Mouse (Mus musculus) spleen, embryonic (tissue): ENCODE data around the gene Hpf1.

Source experiments
- CTCF ChIA-PET: fragments of 350-600 bp; sonication (Branson Sonifier 250); formaldehyde crosslinking; loops from one replicate; lab custom pipeline; 2022; lab: Charles Lee

The Hpf1 gene

GRCm38 (mm10) chr8:60891757-60892156 is 1.5 kb downstream of the Hpf1 start:
- CTCF ChIA-PET = no interaction called here

GRCm38 (mm10) chr8:60895878-60896277 is 5.7 kb downstream of the Hpf1 start:
- CTCF ChIA-PET = no interaction called here

- CTCF ChIA-PET = no interaction called here
These were observed 9.9 kb downstream of the Hpf1 start for GRCm38 (mm10) chr8:60900147-60900546.

DNA sequence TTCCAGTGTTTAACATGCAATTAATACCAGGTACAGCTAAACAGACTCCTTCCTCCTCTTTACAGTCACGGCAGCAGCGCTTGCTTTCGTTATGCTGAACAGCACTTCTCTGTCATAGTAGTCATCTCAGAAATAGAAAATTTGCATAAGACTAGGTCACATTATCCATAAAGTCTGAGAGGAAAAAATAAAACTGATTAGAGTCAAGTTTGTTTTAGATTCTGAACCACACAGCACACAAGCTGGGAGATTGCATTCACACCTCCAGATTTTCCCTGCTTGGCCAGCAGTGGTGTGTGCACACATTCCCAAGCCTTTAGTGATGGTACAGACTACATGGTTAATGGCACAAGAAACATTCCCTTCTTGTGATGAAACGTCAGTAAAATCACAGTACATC is 21.9 kb downstream of the Hpf1 start:
- CTCF ChIA-PET = no interaction called here

GRCm38 (mm10) chr8:60912554-60912953 is 22.3 kb downstream of the Hpf1 start:
- CTCF ChIA-PET = interaction anchor here (0.7 kb wide), 1 partner anchor 57 kb away, joined by 3 read pairs; no protein-coding TSS in a partner anchor

- CTCF ChIA-PET = no interaction called here
These were observed 28.9 kb downstream of the Hpf1 start for GRCm38 (mm10) chr8:60919069-60919468.

GRCm38 (mm10) chr8:60920176-60920575 is 30.0 kb downstream of the Hpf1 start:
- CTCF ChIA-PET = no interaction called here

DNA sequence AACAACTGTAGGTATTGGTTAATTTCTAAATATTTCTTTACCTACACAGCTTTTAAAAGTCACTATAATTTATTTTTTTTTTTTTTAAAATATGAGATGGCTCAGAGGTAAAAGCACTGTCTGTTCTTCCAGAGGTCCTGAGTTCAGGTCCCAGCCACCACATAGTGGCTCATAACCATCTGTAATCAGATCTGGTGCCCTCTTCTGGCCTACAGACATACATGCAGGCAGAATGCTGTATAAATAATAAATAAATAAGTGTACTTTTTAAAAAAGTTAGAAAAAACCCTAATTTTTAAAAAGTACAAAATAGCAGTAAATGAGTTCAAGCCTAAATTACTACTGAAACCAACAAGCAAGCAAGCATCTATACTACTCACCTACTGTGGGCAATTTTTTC is 43.4 kb downstream of the Hpf1 start:
- CTCF ChIA-PET = no interaction called here

GRCm38 (mm10) chr8:60938717-60939424 is 48.7 kb downstream of the Hpf1 start:
- CTCF ChIA-PET = no interaction called here

DNA sequence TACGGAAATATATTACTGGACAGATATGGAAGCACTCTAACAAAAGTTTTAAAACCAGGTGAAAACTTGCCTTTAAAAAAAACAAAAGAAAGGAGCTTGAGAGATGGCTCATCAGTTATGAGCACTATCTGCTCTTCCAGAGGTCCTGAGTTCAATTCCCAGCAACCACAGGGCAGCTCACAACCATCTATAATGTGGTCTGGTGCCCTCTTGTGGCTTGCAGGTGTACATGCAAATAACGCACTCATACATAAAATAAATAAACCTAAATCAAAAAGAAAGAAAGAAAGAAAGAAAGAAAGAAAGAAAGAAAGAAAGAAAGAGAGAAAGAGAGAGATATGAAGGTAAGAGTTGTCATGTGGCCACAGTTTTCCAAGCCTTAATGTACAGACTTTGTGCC is 52.6 kb downstream of the Hpf1 start:
- CTCF ChIA-PET = interaction anchor here (0.6 kb wide), 1 partner anchor 18 kb away, joined by 3 read pairs; no protein-coding TSS in a partner anchor

- CTCF ChIA-PET = no interaction called here
These were observed 57.3 kb downstream of the Hpf1 start for GRCm38 (mm10) chr8:60947503-60947902.

DNA sequence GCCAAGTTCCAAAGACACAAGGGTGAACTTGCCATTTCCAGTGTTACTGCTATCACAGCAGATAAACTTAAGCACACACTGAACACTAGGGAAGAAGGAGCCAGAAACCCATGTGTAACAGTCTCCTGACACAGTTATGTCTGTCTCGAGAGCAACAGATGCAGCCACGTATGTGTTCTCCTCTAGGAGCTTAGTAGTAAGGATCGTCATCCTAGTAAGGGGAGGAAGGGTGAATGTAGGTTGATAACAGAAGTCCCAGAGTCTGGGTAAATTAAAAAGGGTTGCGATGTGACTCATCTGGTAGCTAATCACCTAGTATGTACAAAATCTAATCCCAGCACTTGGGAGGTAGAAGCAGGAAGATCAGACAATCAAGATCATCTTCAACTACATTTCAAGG is 59.6 kb downstream of the Hpf1 start:
- CTCF ChIA-PET = no interaction called here

- CTCF ChIA-PET = interaction anchor here (0.6 kb wide), 1 partner anchor 9 kb away, joined by 3 read pairs; no protein-coding TSS in a partner anchor
These were observed 61.1 kb downstream of the Hpf1 start for GRCm38 (mm10) chr8:60951271-60951670.

DNA sequence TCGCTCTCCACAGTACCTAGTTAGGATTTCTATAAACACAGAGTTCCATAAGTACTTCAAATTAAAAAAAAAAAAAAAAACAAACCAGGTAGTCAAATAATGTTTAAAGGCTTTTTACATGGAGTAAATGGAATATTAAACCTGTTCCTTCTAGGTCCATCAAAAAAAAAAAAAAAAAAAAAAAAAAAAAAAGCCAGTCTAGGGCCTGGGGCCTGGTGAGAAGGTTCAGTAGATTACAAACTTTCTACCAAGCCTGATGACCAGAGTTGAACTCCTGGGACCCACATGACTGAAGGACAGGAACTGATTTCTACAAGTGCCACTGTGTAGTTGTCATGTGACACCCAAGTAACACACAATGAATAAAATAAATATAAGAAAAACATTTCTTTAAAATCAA is 61.5 kb downstream of the Hpf1 start:
- CTCF ChIA-PET = interaction anchor here (0.6 kb wide), 1 partner anchor 8 kb away, joined by 3 read pairs; no protein-coding TSS in a partner anchor

DNA sequence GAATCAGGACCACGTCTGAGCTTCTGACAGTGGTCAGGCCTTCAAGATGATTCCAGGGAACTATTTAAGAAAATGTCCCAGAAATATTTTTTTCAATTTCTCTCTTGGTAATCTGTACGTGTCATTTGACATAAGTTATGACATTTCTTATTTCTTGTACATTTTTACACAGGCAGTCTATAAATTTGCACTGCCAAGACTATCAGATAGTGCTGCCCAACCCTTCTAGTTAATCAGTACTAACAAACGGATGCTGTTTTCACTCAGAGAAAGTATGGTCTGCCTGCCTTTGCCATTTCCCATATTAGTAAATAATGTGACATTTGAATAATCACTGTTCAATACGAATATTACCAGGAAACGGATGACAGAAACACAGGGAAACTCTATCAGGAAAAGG is 62.6 kb downstream of the Hpf1 start:
- CTCF ChIA-PET = no interaction called here

DNA sequence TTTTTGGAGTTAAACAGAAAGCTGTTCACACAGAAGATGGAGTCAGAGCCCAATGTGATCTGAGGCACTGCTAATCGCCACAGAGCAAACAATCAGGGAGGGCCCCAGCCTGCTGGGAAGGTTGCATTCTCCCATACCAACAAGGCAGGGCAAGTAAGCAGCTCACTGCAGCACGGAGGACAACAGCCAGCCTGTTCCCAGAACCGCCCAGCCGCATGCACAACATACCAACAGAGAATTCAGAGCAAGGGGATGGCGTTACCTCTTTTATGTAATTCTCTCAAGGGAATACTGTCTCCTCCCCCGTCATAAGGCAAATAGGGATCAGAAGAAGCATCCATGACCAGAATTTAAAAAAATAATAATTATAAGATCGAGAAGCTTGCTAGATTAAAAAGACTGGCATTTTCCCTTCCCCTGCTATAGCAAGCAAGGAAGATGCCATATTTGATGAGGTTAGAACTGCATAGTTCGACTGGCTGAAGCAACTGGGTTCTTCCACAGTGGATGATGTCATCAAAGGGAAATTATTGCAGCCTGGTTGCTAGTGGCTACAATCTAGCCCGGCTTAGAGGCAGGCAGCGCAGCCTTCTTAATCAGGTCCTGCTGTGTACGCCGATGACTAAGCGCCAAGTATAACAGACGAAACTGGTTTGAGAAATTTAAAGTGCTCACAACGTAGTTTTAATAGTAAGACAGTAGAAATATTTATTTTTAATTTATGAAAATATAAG is 64.2 kb downstream of the Hpf1 start:
- CTCF ChIA-PET = interaction anchor here (0.6 kb wide), 1 partner anchor 387 kb away, joined by 3 read pairs; no protein-coding TSS in a partner anchor

DNA sequence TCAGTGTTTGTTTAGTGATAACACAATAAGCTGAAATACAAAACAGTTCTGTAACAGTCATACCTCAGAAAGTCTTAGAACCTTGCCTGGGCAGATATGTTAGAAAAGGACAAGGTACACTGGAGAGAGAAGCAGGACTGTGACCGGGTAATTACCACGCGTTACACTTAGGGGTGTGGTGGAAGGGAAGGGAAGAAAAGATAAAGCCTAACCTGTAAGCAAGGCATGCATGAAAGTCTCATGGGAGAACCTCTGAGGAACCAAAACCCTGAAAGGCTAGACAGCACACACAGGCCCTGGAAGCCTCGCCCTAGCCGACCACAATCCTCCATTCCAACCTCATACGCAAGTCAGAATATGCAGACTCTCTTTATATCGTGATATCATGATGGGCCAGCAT is 66.6 kb downstream of the Hpf1 start:
- CTCF ChIA-PET = no interaction called here
